Mouse (Mus musculus): Measurements from ENCODE around the gene Lifr. TPM values are rescaled to one million over a fixed set of nuclear protein-coding genes. Genes with fewer than 3 reads are reported as not detected.

Gene Lifr
- polyA plus RNA-seq, 1 experiment from 2014 or later = 8.5 TPM

DNA sequence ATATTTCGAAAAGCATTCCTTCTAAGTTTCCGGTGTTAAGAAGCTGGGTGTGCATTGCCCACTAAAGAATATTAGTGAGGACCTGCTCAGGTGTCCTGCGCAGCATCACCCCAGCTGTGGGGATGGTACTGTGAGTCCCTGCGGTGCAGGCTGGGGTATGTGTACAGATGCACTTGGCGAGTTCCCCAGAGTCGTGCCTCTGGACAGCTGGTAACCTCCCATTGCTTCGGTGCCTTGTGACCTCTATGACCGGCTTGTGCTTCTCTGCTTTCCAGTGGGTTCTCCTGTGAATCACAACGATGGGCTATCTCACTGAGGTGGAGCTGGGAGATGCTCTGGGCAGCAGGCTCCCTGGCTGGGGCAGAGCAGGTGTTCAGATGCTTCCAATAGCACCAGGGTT lies 60.2 kb downstream of the Lifr start:
- H3K36me3 ChIP-seq (ENCODE audit: control insufficient read depth, insufficient read depth, low read length) = no peaks in the 10 kb centered on the region
- no peak overlapping the region for H3K9ac ChIP-seq (ENCODE audit: low read length)
- no peak for DNase-seq (ENCODE audit: low spot score)
- no peaks in the 10 kb centered on the region; the same call in 1 of the 2 replicates for H3K4me1 ChIP-seq (ENCODE audit: control insufficient read depth, insufficient read depth, low read length)
- H3K27ac ChIP-seq (ENCODE audit: low read depth, low read length) = no peak overlapping the region
- H3K9me3 ChIP-seq (replicated peaks; ENCODE audit: control insufficient read depth, low read length) = no peaks in the 10 kb centered on the region
- no peak overlapping the region for H3K4me2 ChIP-seq (ENCODE audit: low read length)
- no peaks in the 10 kb centered on the region for H3K27me3 ChIP-seq (replicated peaks; ENCODE audit: control insufficient read depth, insufficient read depth, low read length)
- WGBS = 92% methylated on average over 9 of the region's 9 CpGs
- ATAC-seq = no peak
- H3K4me3 ChIP-seq (ENCODE audit: low read depth, low read length) = no peak overlapping the region

DNA sequence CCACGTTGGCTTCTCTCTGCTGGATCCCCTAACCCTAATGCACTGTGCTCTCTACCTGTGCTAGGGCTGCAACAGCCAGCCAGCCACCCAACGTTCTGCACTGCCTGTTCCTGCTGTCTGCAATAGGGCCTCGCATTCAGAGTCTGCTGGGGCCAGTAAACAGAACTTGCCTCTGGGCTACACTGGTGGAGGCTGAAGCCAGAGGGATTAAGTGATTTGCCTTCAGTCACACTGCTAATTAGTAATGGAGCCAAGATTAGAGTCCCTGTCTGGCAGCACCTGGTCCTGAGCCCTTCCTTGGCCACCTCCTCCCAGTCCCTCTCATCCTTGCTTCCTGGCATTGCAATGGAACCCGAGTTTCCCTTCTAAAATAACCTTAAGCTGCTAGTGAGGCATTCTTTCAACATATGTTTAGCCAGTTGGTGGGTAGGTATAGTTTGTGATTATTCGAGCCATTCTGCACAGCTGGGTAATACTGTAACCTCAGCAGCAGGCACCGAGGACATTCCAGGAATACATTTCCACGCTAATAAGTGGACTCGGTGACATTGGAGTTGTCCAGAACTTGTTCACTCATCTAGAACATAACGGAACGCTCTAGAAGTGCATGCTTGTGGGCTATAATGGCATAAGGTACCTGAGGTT lies 61.8 kb downstream of the Lifr start:
- no peak overlapping the region for H3K4me3 ChIP-seq (ENCODE audit: low read depth, low read length)
- H3K9ac ChIP-seq (ENCODE audit: low read length) = no peak overlapping the region
- H3K27ac ChIP-seq (ENCODE audit: low read depth, low read length) = no peak overlapping the region
- WGBS = 68% methylated on average over 10 of the region's 10 CpGs
- no peak overlapping the region for H3K4me2 ChIP-seq (ENCODE audit: low read length)
- no peaks in the 10 kb centered on the region for H3K4me1 ChIP-seq (ENCODE audit: control insufficient read depth, insufficient read depth, low read length)
- H3K36me3 ChIP-seq (ENCODE audit: control insufficient read depth, insufficient read depth, low read length) = no peaks in the 10 kb centered on the region
- no peaks in the 10 kb centered on the region for H3K27me3 ChIP-seq (replicated peaks; ENCODE audit: control insufficient read depth, insufficient read depth, low read length)
- DNase-seq (ENCODE audit: low spot score) (no peak), ATAC-seq (no peak)
- no peaks in the 10 kb centered on the region for H3K9me3 ChIP-seq (replicated peaks; ENCODE audit: control insufficient read depth, low read length)

DNA sequence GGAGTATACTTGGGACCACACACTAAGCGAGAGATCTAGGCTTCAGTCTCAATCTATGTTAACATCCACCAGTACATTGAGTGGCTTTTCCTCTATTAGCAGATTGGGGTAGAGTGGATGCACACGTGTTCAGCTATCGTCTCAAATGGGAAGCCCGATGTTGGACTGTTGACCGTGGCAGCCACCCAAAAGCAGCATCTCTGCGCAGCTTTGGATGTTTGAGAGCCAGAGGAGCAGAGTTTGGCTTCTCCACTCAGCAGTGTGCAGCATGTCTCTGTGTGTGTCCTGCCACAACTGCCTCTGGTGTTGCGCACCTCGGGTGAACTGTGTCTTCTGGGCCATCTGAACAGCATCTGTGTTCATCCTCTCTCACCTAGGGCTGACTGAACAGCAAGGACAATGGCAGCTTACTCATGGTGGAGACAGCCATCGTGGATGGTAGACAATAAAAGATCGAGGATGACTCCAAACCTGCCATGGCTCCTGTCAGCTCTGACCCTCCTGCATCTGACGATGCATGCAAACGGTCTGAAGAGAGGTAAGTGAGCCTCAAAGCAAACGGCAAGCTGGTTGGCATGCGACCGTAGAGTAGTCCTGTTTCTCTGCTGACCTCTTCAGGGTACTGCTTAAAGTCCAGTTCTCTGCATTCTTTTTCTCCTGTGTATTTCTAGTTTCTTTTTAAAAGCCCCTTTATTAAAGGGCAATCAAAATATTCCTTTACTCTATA lies 63.8 kb downstream of the Lifr start:
- Histone ChIP-seq H3K36me3 (ENCODE audit: control insufficient read depth, insufficient read depth, low read length) (no peaks in the 10 kb centered on the region), H3K27me3 (replicated peaks; ENCODE audit: control insufficient read depth, insufficient read depth, low read length) (no peaks in the 10 kb centered on the region), H3K4me3 (ENCODE audit: low read depth, low read length) (no peak overlapping the region), H3K9ac (ENCODE audit: low read length) (no peak overlapping the region), H3K27ac (ENCODE audit: low read depth, low read length) (no peak overlapping the region), H3K9me3 (replicated peaks; ENCODE audit: control insufficient read depth, low read length) (no peaks in the 10 kb centered on the region), H3K4me1 (ENCODE audit: control insufficient read depth, insufficient read depth, low read length) (no peaks in the 10 kb centered on the region), H3K4me2 (ENCODE audit: low read length) (no peak overlapping the region)
- ATAC-seq (no peak), DNase-seq (ENCODE audit: low spot score) (no peak)
- 90% methylated on average over 15 of the region's 15 CpGs for WGBS

DNA sequence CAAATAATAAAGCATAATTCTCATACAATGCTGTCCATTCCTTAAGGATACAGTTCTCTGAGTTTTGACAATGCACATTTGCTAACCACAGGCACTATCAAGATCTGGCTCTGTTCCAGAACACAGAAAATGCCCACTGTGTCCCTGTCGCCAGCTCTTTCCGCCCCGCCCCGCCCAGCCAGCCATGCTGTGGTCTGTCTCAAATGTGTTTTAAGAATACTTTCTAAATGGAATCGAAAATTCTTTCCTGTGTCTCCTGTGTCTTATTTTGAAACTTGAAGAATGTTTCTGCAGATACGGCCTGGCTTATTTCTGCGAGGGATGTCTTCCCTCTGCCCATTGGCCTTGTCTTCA lies 64.3 kb downstream of the Lifr start:
- Histone ChIP-seq H3K36me3 (ENCODE audit: control insufficient read depth, insufficient read depth, low read length) (no peaks in the 10 kb centered on the region), H3K4me2 (ENCODE audit: low read length) (no peak overlapping the region), H3K4me3 (ENCODE audit: low read depth, low read length) (no peak overlapping the region), H3K4me1 (ENCODE audit: control insufficient read depth, insufficient read depth, low read length) (no peaks in the 10 kb centered on the region), H3K9me3 (replicated peaks; ENCODE audit: control insufficient read depth, low read length) (no peaks in the 10 kb centered on the region), H3K9ac (ENCODE audit: low read length) (no peak overlapping the region), H3K27ac (ENCODE audit: low read depth, low read length) (no peak overlapping the region), H3K27me3 (replicated peaks; ENCODE audit: control insufficient read depth, insufficient read depth, low read length) (no peaks in the 10 kb centered on the region)
- 72% methylated on average over 7 of the region's 7 CpGs for WGBS
- ATAC-seq (0 out of 2 replicates have a peak, but pooled peaks have one; percentile 54), DNase-seq (ENCODE audit: low spot score) (peak; percentile 33)

DNA sequence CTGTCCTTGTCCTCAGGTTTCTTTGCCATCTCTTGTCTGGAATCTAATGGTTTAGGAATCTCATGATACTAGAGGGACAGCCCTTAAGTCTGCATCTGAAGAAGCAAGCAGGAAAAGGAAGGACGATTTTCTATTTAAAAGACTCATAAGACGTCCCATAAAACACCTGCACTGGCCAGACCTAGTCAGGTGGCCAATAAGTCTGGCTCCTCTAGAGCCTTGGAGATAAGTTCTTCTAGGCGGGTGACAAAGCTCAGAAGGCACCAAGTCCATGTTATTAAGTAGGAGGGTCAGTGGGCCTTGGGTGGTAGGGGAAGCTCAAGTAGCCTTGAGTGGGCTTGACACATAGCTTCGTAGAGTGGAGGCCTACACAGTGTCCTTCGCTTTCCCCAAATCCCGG lies 67.2 kb downstream of the Lifr start:
- Histone ChIP-seq H3K27ac (ENCODE audit: low read depth, low read length) (no peak overlapping the region), H3K4me2 (ENCODE audit: low read length) (no peak overlapping the region), H3K4me1 (ENCODE audit: control insufficient read depth, insufficient read depth, low read length) (no peaks in the 10 kb centered on the region), H3K4me3 (ENCODE audit: low read depth, low read length) (no peak overlapping the region), H3K9me3 (replicated peaks; ENCODE audit: control insufficient read depth, low read length) (no peaks in the 10 kb centered on the region), H3K9ac (ENCODE audit: low read length) (no peak overlapping the region), H3K27me3 (replicated peaks; ENCODE audit: control insufficient read depth, insufficient read depth, low read length) (no peaks in the 10 kb centered on the region), H3K36me3 (ENCODE audit: control insufficient read depth, insufficient read depth, low read length) (no peaks in the 10 kb centered on the region)
- DNase-seq (ENCODE audit: low spot score) = no peak
- no peak for ATAC-seq
- WGBS = 94% methylated on average over 6 of the region's 6 CpGs

DNA sequence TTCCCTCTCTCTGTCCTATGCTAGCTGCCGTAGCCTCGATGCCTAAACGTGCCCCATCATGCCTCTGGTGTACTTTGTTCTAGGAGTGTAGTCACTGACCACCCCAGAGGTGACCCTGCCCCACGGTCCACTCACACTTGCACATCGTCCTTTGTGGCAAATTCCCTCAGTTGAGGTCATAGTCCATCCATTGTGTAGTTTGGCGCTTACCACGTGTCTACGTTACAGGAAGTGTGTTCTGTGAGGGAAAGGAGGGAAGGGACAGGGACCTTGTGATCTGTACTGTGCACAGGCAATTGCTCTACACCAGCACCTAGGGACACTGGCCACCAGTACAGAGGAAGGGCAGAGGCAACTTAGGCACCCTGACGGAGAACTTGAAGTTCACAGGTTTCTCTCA lies 69.5 kb downstream of the Lifr start:
- Histone ChIP-seq H3K9ac (ENCODE audit: low read length) (no peak overlapping the region), H3K4me2 (ENCODE audit: low read length) (no peak overlapping the region), H3K4me3 (ENCODE audit: low read depth, low read length) (no peak overlapping the region), H3K36me3 (ENCODE audit: control insufficient read depth, insufficient read depth, low read length) (no peaks in the 10 kb centered on the region), H3K9me3 (replicated peaks; ENCODE audit: control insufficient read depth, low read length) (no peaks in the 10 kb centered on the region), H3K4me1 (ENCODE audit: control insufficient read depth, insufficient read depth, low read length) (no peaks in the 10 kb centered on the region), H3K27me3 (replicated peaks; ENCODE audit: control insufficient read depth, insufficient read depth, low read length) (no peaks in the 10 kb centered on the region), H3K27ac (ENCODE audit: low read depth, low read length) (no peak overlapping the region)
- WGBS = 93% methylated on average over 9 of the region's 9 CpGs
- DNase-seq (ENCODE audit: low spot score) (no peak), ATAC-seq (no peak)

DNA sequence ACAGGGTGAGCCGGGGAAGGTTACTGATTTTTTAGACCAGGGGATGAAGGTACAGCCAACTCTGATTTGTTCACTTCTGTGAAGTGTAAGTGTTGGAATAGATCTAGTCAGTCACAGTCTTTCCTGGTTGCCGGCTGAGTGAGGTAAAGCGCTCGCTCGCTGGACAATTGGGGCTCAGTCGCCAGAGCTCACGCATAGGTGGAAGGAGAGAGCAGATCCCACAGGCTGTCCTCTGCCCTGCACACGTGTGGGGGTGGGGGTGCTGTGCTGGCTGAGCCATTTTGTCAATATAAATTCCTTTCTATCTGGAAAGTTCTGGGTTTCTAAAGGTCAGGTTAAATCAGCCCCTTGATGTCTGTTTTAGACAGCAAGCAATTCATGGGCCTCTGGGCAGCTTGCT lies 69.9 kb downstream of the Lifr start:
- ATAC-seq = no peak

DNA sequence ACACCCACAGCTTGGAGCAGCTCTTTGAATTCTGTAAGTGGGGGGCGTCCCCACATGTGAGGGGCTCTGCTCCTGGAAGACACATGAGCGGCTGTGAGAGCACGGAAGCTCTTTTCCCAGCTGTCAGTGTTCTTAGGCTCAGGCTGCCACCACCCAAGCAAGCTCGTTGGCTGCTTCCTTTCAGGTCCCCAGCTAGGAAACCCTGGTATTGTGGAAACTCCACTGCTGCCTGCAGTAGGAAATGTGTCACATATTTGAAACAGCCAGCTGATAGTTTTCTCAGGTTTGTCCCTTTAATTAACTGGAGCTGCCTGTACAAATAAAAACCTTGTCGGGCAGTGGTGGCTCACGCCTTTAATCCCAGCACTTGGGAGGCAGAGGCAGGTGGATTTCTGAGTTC lies 73.4 kb downstream of the Lifr start:
- H3K36me3 ChIP-seq (ENCODE audit: control insufficient read depth, insufficient read depth, low read length) = no peaks in the 10 kb centered on the region
- no peak overlapping the region for H3K4me2 ChIP-seq (ENCODE audit: low read length)
- DNase-seq (ENCODE audit: low spot score) = peak; percentile 6
- ATAC-seq = no peak
- H3K9me3 ChIP-seq (replicated peaks; ENCODE audit: control insufficient read depth, low read length) = no peaks in the 10 kb centered on the region
- H3K27me3 ChIP-seq (replicated peaks; ENCODE audit: control insufficient read depth, insufficient read depth, low read length) = no peaks in the 10 kb centered on the region
- H3K9ac ChIP-seq (ENCODE audit: low read length) = no peak overlapping the region
- H3K27ac ChIP-seq (ENCODE audit: low read depth, low read length) = no peak overlapping the region
- no peak overlapping the region for H3K4me3 ChIP-seq (ENCODE audit: low read depth, low read length)
- 47% methylated on average over 6 of the region's 6 CpGs for WGBS
- no peaks in the 10 kb centered on the region for H3K4me1 ChIP-seq (ENCODE audit: control insufficient read depth, insufficient read depth, low read length)

More for the DNA sequence above, 69.9 kb downstream of the Lifr start:
- Histone ChIP-seq H3K27ac (ENCODE audit: low read depth, low read length) (no peak overlapping the region), H3K4me3 (ENCODE audit: low read depth, low read length) (no peak overlapping the region), H3K4me2 (ENCODE audit: low read length) (no peak overlapping the region), H3K4me1 (ENCODE audit: control insufficient read depth, insufficient read depth, low read length) (no peaks in the 10 kb centered on the region), H3K36me3 (ENCODE audit: control insufficient read depth, insufficient read depth, low read length) (no peaks in the 10 kb centered on the region), H3K9me3 (replicated peaks; ENCODE audit: control insufficient read depth, low read length) (no peaks in the 10 kb centered on the region), H3K27me3 (replicated peaks; ENCODE audit: control insufficient read depth, insufficient read depth, low read length) (no peaks in the 10 kb centered on the region), H3K9ac (ENCODE audit: low read length) (no peak overlapping the region)
- 87% methylated on average over 8 of the region's 8 CpGs for WGBS
- no peak for DNase-seq (ENCODE audit: low spot score)

DNA sequence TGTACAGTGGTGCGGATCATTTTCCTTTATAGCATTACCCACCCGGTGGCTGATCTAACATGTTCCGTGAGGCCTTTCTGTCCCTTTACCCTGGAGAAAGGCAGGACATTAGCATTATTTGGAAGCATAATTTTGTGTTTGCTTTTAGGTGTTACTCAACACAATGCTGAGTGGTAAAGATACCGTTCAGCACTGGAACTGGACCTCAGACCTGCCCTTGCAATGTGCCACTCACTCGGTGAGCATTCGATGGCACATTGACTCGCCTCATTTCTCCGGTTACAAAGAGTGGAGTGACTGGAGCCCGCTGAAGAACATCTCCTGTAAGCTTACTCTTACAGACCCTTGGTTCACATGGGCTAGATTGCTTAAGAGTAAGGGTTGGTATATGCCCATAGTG lies 76.3 kb downstream of the Lifr start:
- H3K4me2 ChIP-seq (ENCODE audit: low read length) = no peak overlapping the region
- H3K27me3 ChIP-seq (replicated peaks; ENCODE audit: control insufficient read depth, insufficient read depth, low read length) = no peaks in the 10 kb centered on the region
- WGBS = 95% methylated on average over 9 of the region's 9 CpGs
- no peak overlapping the region for H3K27ac ChIP-seq (ENCODE audit: low read depth, low read length)
- H3K36me3 ChIP-seq (ENCODE audit: control insufficient read depth, insufficient read depth, low read length) = no peaks in the 10 kb centered on the region
- no peak overlapping the region for H3K9ac ChIP-seq (ENCODE audit: low read length)
- no peak overlapping the region for H3K4me3 ChIP-seq (ENCODE audit: low read depth, low read length)
- ATAC-seq = no peak
- no peaks in the 10 kb centered on the region for H3K9me3 ChIP-seq (replicated peaks; ENCODE audit: control insufficient read depth, low read length)
- no peak for DNase-seq (ENCODE audit: low spot score)
- no peaks in the 10 kb centered on the region for H3K4me1 ChIP-seq (ENCODE audit: control insufficient read depth, insufficient read depth, low read length)
